Mouse (Mus musculus) B cell, adult 2 months (primary cell): ENCODE data around the gene Lime1.

Source experiments
- DNase-seq, 2 experiments: peaks; one replicate each; pipeline ENCODE4 v3.0.0; 2022

The Lime1 gene

DNA sequence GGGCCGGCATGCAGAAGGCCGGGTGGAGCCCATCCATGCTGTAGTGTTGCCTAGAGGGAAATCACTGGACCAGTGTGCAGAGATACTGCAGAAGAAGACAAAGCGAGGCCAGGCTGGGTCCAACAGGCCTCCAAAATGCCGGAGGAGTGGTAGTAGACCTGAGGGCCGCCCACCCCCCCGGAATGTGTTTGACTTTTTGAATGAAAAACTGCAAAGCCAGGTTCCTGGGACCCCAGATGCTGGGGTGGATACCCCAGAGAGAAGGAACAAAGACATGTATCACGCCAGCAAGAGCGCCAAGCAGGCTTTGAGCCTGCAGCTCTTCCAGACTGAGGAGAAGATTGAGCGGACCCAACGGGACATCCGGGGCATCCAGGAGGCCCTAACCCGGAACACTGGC lies at the start of gene Lime1:
Lime1 (plus strand) TSS at position 301 of the 400 bp plus-strand sequence.
- DNase-seq, result no peak

DNA sequence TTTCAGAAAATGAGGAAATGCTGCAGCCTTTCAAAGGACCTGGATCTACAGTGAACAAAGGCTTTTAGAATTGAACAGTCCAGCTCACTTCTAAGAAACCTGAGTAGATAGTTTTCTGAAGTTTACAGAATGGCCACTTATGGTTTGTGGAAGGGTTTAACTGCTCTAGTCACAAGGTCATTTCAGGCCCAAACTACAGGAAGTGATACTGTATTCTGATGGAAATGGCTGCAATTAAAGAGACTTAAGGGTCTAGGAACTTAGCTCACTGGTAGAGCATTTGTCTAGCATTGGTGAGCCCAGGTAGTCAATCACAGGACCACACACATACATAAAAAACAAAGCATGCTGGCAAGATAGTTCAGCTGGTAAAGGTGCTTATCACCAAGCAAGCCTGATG lies 47.3 kb upstream of the Lime1 start:
- no peak for DNase-seq

DNA sequence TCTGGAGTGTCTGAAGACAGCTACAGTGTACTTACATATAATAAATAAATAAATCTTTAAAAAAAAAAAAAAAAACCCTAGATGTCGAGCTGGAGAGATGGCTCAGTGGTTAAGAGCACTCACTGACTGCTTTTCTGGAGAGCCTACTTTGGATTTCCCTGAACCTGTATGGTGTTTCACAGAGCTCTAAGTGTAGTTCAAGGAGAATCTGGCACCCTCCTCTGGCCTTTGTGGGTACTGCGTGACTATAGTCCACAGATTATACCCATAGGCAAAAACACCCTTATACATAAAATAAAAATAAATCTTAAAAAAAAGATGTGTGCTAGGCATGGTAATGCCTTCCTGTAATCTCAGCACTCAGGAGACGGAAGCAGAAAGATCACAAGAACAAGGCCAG lies 45.9 kb upstream of the Lime1 start:
- peak; percentile 81 to 87 for DNase-seq

DNA sequence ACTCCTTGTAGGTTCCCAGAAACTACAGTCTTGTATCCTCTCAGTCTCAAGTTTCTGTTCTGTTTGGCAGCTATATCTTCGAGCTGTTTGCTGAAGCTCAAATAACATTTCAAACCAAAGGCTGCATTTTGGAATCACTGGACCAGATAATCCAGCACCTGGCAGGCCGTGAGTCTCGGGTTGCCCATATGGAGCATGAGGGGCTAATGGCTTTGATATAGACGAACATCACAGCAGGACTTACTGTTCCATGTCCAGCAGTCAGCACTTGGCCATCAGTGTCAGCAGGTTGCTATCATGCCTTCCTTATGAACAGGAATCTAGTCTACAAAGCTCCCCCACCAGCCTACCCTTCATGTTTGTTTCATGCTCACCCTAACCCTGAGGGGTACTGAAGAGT lies 39.5 kb upstream of the Lime1 start:
- DNase-seq, result no peak

DNA sequence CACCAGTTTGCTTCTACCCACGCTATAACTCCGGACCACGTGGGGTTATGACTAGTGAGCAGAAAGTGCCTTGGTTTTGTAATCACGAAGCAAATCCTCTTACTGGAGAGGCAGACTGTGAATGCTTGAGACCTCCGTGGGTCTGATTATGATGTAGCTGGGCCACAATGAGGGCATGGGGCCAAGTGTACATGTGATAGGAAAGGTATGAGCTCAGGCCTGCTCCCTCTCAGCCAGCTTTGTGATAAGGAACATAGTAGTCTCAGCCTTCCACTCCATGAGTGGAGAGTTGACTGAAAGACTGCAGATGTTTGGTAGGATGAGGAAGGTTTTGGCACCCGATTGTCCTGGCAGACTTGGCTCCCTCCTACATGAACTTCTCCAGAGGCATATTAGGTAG lies 37.1 kb upstream of the Lime1 start:
- DNase-seq, result no peak

DNA sequence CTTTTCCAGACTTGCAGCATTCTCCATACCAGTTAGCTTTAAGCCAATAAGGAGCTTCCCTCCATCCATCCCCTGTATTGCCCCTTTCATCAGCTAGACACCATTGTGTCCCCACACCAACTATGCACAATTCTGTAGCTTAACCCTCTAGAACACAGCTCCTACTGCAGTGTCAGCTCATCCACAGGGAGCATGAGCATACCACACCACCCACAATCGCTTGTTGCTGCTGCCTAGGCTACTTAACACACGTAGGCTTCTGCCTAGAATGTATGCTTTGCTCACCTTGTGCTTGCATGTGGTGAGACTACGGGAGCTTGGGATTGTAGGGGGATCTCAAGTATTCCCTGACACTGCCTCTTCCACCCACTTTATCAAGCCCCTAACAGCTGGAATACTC lies 23.1 kb upstream of the Lime1 start:
- no peak for DNase-seq

DNA sequence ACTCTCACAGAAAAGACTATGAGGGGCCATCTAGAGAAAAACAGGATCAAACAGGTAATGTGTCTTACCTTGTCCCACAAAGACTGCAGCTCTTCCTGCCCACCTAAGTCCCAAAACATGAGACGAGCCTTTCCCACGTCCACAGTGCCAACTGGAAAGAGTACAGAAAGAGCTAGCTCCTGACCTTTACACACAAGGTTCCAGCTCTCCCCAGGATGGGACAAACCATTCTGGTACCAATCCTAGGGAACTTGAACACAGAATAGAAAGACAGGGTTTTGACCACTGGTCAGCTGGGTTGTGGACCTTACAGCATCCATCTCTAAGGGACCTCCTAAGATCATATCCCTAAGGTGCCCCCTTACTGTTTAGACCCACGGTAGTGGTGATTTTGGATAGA lies 15.9 kb upstream of the Lime1 start:
- no peak for DNase-seq

DNA sequence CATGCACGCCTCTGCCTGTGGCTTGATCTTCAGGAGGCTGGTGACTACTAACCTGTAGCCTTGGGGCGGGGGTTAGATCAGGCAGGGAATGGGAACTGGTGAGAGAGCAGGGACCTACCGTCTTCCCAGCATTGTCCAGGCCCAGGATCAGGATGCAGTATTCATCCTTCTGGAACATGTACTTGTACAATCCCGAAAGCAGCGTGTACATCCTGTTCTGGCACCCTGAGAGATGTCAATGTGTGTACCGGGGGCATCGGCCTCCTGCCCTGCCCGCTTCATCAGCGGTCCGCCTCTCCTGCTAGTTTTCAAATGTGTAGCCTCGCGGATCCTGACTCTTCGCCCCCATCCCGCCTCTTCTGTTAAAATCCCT lies 15.4 kb upstream of the Lime1 start:
- no peak for DNase-seq

DNA sequence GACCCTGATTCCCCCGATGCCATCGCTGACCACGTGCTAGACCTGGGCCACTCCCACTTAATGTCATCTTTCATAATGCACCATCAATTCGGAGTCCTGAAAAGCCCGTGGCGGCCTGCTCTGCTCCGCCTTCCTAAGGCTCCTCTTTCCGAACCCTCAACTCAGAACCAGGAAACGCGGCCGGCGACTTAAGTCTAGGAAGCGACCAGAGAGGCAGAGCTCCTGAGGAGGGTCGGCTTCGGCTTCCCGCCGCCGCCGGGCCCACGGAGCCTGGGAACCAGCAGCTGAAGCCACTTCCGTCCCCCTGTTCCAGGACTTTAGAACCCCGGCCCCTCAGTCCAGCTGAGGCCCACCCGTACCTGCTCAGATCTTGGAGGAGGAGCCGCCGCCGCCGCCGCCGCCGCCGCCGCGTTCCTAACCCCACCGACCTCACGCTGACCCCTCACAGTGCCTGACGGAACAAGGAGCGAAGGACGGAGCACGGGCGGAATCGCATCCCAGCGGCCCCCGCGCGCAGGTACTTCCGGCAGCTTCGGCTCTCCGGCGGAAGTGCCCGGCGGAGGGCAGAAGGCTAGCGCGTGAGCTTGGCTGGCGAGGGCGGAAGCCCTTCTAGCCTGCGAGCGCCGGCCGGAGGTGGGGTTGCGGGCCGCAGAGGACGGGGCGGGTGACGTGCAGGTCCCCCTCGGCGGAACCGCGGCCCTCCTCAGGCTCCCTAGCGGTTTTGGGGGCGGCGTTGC lies 14.8 kb upstream of the Lime1 start, which contains the start of the genes Zgpat and Arfrp1:
Zgpat (plus strand) TSS at position 69 of the 737 bp plus-strand sequence.
Arfrp1 (minus strand) TSS at position 545 of the 737 bp plus-strand sequence.
- DNase-seq, result peak; percentile 88 to 90

DNA sequence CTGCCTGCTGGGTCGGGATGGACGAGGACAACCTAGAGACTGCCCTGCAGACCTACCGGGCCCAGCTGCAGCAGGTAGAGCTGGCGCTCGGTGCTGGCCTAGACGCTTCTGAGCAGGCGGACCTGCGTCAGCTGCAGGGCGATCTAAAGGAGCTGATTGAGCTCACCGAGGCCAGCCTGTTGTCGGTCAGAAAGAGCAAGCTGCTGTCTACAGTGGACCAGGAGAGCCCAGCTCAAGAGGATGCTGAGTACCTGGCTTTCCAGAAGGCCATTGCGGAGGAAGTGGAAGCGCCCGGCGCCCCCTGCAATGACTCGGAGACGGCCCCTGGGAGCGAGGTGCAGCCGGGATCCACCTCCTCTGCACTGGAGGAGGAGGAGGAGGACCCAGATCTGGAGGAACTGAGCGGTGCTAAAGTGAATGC lies 14.2 kb upstream of the Lime1 start:
- no peak for DNase-seq

DNA sequence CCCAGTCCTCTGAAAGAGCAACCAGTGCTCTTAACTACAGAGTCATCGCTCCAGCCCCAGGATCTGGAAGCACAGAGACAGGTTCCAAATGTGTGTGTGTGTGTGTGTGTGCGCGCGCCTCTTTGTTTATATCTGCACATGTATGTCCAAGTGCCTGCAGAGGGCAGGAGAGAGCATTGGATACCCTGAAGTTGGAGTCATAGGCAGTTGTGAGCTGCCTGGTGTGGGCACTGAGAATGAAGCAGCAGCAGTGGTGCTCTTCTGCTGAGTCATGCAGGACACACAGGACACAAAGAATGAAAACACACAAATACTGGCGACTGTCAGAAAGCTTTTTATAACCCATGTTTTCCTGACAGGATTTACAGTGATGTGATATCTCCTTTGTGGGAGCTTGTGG lies 9.9 kb upstream of the Lime1 start:
- DNase-seq, result no peak

DNA sequence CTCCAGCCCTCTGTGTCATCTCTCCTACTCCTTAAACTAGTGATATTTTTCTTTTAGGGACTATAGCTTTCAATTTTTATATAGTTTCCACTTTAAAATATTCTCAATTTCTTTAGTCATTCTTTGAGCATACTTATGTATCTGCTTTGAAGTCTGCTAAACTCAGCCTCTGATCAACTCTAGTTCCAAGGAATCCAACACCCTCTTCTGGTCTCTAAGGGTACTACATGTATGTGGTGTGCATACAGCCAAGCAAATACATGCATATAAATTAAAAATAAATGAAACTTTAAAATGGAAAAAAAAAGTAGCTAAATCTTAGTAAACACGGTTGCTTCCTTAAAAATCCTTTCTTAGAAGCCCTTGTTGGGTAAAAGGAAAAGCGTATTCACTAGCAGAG lies 4.1 kb upstream of the Lime1 start:
- DNase-seq, result peak; percentile 26 to 33

DNA sequence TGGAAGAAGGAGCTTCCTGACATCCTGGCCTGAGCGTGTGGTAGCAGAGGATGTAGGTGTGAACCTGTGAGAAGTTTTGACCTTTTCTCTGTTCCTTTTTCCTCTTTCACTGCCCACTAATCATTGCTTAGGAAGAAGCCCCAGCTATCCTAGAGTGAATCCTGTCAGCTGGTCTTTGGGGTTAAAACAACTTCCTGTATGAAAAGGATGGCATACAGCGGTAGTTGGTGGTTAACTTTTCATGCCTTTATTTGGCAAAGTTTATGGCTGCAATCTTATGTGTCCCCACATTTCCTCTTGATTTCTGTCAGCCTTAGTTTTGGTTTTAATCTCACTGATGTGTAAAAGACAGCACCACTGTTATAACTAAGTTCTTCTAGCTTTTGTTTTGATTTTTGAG lies 2.6 kb upstream of the Lime1 start:
- no peak for DNase-seq

DNA sequence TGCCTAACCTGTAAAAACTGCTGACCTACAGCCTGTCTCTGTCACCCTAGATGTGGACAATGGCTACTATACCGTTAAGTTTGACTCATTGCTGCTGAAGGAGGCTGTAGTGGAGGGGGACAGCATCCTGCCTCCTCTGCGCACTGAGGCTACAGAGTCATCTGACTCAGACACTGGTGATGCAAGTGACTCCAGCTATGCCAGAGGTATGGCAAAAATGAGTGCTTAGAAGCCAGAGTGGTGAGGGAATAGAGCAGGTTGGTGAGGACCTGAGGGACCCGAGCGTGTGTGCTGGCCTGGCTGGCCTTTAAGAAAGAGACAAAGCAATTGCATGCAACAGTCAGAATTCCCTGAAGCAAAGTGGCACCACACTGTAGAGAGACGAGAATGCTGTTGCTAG lies 1.2 kb upstream of the Lime1 start:
- no peak for DNase-seq

DNA sequence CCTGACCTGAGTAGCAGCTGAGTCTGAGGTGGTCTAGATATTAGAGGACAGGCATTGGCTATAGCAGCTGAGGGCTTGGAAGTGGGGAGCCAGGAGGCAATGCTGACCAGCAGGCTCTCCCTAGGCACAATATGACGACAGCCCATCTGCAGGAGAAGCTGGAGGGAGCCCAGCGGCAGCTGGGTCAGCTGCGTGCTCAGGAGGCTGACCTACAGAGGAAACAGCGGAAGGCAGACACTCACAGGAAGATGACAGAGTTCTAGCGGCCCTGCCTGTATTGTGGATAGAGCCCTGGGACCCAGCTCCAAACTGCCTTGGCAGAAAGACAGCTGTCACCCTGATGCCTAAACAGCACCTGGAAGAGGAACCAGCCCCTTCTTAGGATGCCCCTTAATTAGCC lies 373 bp downstream of the Lime1 start:
- no peak for DNase-seq

DNA sequence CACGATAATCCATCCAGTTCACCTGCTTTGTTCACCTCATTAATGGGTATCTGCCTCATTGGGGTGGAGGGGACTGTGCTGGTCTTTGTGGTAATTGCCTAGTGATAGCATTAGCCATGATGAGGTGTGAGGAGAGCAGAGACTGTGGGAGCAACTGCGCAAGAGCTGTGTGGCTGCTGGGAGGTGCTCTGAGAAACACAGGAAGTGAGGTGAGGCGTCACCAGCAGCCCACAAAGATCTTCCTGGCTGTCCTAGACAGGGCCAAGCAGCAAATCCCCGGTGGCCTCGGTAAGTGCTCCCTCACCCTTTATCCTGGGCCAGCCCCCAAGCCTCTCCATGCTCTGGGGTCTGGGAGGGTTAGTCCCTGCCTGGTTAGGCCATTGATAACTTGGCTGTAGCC lies 1.2 kb downstream of the Lime1 start:
- DNase-seq, result no peak

DNA sequence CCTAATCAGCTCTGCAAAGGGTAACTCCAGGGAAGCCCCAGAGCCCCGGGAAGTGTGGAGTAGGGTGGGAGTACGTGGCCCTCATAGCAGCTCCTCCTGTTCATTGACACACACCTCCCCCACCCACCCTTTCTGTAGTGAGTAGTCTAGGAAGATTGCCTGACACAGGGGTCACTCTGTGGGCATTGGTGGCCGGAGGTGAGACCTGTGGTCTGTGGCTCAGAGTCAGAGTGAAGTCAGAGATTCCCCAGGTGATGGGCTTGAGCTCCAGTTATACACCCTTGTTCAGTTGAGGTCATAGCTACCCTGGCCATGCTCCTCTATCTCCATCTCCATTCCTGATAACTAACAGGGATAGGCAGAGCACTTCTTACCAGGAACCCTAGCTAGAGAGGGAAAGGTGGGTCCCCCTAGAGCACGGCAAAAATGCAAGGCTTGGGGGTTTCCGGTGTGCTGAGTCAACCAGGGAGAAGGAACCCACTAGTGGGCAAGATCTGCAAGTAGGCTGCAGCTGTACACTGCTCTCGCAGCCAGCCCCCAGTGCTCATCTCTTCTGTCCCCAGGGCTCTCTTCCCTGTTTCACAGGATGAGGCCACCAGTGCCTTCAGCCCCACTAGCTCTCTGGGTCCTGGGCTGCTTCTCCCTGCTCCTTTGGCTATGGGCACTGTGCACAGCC lies 1.9 kb downstream of the Lime1 start:
- DNase-seq, result no peak

DNA sequence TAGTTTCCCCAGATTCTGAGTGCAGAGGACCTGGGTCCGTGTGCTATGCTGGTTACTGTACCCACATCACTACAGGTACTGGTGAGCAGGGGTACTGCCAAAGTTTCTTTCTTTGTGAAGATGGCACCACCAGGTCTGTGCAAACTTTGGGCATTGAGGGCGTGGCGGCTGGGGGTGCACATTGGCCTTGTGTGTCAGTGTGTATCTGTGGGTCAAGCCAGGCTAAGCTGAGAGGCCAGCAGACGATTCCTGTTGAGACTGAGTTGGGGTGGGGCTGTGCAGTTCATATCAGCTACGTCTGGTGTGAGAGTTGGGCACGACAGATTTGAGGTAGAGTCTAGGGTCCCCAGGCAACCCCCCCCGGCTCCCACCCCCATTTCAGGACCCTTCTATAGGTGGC lies 4.6 kb downstream of the Lime1 start:
- DNase-seq, result no peak

DNA sequence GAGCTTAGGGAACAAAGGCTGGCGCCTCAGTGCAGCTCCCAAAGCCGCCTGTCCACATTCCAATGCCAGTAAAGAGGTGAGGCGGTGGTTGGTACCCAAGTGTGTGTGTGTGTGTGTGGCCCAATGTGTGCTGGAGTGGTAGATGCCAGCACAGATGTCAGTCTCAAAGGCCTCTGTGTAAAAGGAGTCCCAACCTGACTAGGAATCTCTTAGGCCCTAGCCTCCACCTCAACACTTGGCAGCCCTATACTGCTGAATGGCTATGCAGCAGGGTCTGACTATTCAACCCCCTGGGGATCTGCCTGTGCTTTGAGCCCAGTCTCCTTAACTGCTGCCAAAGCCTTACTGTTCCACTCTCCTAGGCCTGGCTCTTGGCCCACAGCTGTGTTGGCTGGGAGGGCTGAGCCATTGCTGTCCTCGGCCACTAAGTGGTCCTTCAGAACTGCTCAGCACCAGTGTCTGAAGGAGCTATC lies 5.1 kb downstream of the Lime1 start:
- DNase-seq, result no peak

DNA sequence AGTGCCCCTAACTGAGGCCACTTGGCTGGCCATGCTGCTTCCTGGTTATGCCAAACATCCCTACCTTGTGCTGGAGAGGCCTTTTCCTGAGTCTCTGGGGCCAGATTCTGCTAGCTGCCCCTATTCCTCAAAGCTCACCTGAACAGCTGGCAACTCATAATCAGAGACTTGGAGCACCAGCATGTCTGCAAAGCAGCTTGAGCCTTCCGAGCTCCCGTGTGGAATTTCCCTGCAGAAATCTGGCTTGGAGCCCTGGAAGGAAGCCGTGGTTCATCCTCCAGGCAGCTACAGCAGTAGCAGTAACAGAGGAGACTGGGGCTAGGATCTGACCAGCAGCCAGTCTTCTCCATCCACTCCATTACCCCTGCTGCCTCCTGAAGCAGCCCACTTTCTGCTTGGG lies 6.0 kb downstream of the Lime1 start:
- DNase-seq, result no peak

DNA sequence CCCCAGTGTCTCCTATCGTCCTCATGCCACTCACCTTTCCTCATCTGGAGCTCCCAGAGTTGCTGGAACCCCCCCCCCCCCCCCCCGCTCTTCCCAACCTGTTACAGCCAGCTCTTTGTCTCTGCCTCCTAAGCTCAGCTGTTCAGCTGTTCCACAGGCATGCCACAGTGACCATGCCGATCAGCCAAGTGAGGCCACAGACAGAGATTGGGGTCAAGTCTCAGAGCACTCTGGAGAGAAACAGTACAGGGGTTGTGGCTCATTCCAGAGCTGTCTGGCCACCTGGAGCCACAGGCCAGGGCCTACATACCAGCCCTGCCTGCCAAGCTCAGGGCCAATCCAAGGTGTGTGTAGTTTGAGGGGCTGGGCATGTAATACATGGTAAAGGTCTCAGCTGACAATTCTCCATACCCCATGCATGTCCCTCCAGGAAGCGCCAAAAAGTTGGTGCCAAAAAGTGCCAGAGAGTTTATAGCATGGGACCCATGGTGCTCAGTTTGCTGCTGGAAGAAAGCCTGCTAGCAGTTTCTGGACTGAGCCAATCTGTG lies 6.9 kb downstream of the Lime1 start:
- no peak for DNase-seq

DNA sequence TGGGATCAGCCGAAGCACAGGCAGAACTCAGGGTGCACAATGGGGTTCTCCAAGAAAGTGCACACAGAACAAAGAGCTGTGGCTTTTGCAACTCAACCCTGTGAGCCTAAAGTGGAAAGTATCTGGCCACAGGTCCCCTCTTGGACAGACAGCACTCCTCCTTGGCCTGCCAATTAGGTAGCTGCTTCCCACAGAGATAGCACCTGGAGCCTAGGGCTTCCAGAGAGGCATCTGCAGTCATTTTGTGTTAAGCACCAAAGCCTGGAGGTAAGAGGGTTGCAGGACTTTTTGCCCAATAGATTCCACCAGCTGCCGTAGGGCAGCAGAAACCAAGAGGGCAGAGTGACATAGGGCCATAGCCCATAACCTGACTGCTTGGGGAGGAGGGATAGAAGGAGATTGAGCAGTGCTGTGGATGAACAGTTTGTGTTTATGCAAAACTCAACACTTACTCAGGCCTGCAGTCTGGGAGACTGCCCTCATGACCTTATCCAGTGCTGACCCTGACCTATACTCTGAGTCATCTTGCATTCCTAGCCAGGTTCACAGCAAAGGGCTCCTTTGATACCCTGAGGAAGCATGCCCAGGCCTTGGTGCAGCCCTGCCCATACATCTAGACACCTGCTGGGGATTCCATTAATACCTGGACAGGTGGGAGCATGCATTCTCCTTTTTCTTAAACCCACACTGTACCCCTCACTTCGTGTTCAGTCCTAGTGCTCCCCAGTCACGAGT lies 10.4 kb downstream of the Lime1 start:
- no peak for DNase-seq

DNA sequence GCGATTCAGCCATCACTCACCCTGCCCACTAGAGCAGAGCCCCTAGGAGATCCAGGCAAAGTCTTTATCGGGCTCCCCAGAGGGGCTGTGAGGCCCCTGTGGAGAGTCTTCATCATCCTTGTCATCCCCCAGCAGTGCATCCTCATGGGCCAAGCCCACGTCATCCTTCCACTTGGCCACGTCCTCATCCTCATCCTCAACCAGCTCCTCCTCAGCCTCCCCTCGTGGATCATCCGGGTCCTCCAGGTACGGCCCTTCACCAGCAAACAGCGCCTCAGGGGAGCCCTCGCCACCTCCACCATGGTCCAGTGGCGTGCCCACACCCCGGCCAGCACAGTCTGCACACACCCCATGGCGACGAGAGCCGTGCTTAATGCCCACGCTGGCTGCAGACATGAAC lies 11.1 kb downstream of the Lime1 start:
- DNase-seq, result no peak

DNA sequence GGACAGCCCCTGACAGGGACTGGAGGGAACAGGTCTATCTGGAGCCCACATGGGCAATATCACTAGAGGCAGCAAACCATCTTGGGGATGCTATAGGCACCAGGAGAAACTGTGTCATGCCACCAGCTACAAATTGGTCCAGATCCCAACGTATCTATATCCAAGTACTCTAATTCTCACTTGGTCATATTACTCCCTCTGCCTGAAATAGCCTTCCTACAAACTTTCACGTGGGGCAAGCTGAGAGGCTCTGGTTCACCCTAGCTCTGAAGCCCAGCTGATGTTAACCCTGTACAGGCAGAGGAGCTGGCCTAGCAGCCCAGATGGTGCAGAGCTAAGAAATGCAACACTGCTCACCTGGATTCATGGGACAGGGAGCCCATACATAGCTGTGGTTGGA lies 11.7 kb downstream of the Lime1 start:
- no peak for DNase-seq
